Mouse (Mus musculus): ENCODE results near the gene Setd3. TPM values are rescaled to one million over a fixed set of nuclear protein-coding genes. Genes with fewer than 3 reads are reported as not detected.

The Setd3 gene
- polyA plus RNA-seq, 1 experiment from 2014 or later: 93.0 TPM

DNA sequence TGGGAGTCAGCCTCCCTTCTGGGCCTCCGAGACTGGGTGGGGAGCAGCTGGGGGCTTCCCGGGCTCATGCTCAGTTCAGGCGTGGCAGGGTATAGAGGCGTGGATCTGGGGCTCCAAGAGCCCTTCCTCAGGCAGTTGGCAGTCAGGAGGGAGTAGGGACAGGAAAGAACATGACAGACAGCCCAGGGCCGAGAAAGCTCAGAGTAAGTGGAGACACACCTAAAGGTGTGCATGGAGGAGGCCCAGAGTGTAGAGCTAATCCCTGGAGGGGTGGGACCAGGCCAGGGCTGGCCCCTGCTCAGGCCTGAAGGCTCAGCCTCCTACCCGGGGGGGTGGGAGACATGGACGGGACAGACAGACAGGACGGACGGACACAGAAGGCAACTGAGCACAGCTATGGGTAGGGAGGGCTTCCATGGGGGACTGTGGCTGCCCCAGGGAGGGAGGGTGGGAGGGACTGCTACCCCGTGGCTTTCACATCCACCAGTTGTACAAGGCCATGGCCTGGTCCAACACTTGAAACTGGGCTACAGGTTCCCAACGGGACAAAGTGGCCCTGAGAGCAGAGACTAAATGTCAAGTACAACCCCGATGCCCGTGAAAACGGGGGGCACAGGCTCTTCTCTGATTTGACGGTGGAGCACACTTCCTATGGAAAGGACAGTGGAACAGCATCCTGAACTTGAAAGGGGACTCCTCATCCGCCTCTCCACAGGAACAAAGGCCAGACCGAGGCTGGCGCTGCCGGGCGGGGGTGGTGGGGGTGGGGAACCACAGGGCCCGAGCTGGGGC lies 40.9 kb upstream of the Setd3 start:
- Histone ChIP-seq H3K36me3 (ENCODE audit: control insufficient read depth, insufficient read depth, low read length) (no peaks in the 10 kb centered on the region), H3K4me1 (ENCODE audit: control insufficient read depth, insufficient read depth, low read length) (peaks cover 42% of the 10 kb centered on the region), H3K4me3 (replicated peaks; ENCODE audit: low read length) (no peak overlapping the region), H3K27me3 (ENCODE audit: control insufficient read depth, insufficient read depth, low read length) (no peaks in the 10 kb centered on the region), H3K4me2 (ENCODE audit: low read depth, low read length) (peak overlapping the region; percentile 41), H3K9ac (ENCODE audit: low read length) (peak overlapping the region; percentile 49), H3K9me3 (replicated peaks; ENCODE audit: control insufficient read depth, low read length) (no peaks in the 10 kb centered on the region), H3K27ac (ENCODE audit: low read length) (peak overlapping the region; percentile 89)
- ATAC-seq (ENCODE audit: insufficient read depth, low FRiP score): peak; percentile 38
- WGBS: 67% methylated on average over 21 of the region's 21 CpGs

DNA sequence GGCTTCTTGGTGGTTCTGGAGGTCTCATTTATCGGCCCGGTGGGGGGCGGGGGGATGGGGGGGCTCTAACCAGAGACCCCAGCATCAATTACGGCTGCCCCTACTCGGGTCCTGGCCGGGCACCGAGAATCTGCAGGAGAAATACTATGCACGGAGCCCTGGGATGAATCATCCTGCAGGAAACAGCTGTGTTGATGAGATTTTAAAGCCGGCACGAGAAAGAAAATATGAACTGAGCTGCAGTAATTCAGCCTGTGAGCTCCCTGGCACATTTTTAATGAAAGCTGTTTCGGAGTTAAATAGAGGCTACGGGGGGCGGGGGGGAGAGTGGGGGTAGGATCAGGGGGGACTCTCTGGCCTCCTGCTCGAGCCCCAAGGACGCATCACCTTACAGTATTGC lies 40.0 kb upstream of the Setd3 start:
- WGBS: 46% methylated on average over 15 of the region's 15 CpGs
- H3K27me3 ChIP-seq (ENCODE audit: control insufficient read depth, insufficient read depth, low read length): no peaks in the 10 kb centered on the region
- no peak for ATAC-seq (ENCODE audit: insufficient read depth, low FRiP score)
- H3K9me3 ChIP-seq (replicated peaks; ENCODE audit: control insufficient read depth, low read length): no peaks in the 10 kb centered on the region
- peaks cover 44% of the 10 kb centered on the region for H3K4me1 ChIP-seq (ENCODE audit: control insufficient read depth, insufficient read depth, low read length)
- H3K9ac ChIP-seq (ENCODE audit: low read length): peak overlapping the region; percentile 49; the same call in 1 of the 2 replicates
- peak overlapping the region; percentile 41 for H3K4me2 ChIP-seq (ENCODE audit: low read depth, low read length)
- H3K36me3 ChIP-seq (ENCODE audit: control insufficient read depth, insufficient read depth, low read length): no peaks in the 10 kb centered on the region
- peak overlapping the region; percentile 89 for H3K27ac ChIP-seq (ENCODE audit: low read length)
- no peak overlapping the region for H3K4me3 ChIP-seq (replicated peaks; ENCODE audit: low read length)

- Histone ChIP-seq H3K27me3 (ENCODE audit: control insufficient read depth, insufficient read depth, low read length) (no peaks in the 10 kb centered on the region), H3K36me3 (ENCODE audit: control insufficient read depth, insufficient read depth, low read length) (no peaks in the 10 kb centered on the region)
- 77% methylated on average over 5 of the region's 5 CpGs for WGBS
These were observed 38.5 kb upstream of the Setd3 start for GRCm38 (mm10) chr12:108217572-108217971.

GRCm38 (mm10) chr12:108216611-108217370 lies 37.7 kb upstream of the Setd3 start:
- Histone ChIP-seq H3K4me1 (ENCODE audit: control insufficient read depth, insufficient read depth, low read length) (peaks cover 53% of the 10 kb centered on the region), H3K36me3 (ENCODE audit: control insufficient read depth, insufficient read depth, low read length) (no peaks in the 10 kb centered on the region), H3K4me2 (ENCODE audit: low read depth, low read length) (no peak overlapping the region), H3K4me3 (replicated peaks; ENCODE audit: low read length) (no peak overlapping the region), H3K27me3 (ENCODE audit: control insufficient read depth, insufficient read depth, low read length) (no peaks in the 10 kb centered on the region), H3K9me3 (replicated peaks; ENCODE audit: control insufficient read depth, low read length) (no peaks in the 10 kb centered on the region), H3K9ac (ENCODE audit: low read length) (no peak overlapping the region), H3K27ac (ENCODE audit: low read length) (no peak overlapping the region)
- ATAC-seq (ENCODE audit: insufficient read depth, low FRiP score): no peak
- 77% methylated on average over 11 of the region's 11 CpGs for WGBS

More at GRCm38 (mm10) chr12:108217572-108217971, 38.5 kb upstream of the Setd3 start:
- no peak overlapping the region for H3K27ac ChIP-seq (ENCODE audit: low read length)
- H3K4me1 ChIP-seq (ENCODE audit: control insufficient read depth, insufficient read depth, low read length): peaks cover 50% of the 10 kb centered on the region
- H3K9me3 ChIP-seq (replicated peaks; ENCODE audit: control insufficient read depth, low read length): no peaks in the 10 kb centered on the region
- no peak overlapping the region for H3K4me2 ChIP-seq (ENCODE audit: low read depth, low read length)
- no peak overlapping the region for H3K4me3 ChIP-seq (replicated peaks; ENCODE audit: low read length)
- no peak for ATAC-seq (ENCODE audit: insufficient read depth, low FRiP score)
- H3K9ac ChIP-seq (ENCODE audit: low read length): no peak overlapping the region

GRCm38 (mm10) chr12:108215090-108215489 lies 36.0 kb upstream of the Setd3 start:
- 34% methylated on average over 8 of the region's 8 CpGs for WGBS
- H3K9me3 ChIP-seq (replicated peaks; ENCODE audit: control insufficient read depth, low read length): no peaks in the 10 kb centered on the region
- H3K27me3 ChIP-seq (ENCODE audit: control insufficient read depth, insufficient read depth, low read length): no peaks in the 10 kb centered on the region
- H3K9ac ChIP-seq (ENCODE audit: low read length): no peak overlapping the region
- no peak overlapping the region for H3K4me3 ChIP-seq (replicated peaks; ENCODE audit: low read length)
- no peaks in the 10 kb centered on the region for H3K36me3 ChIP-seq (ENCODE audit: control insufficient read depth, insufficient read depth, low read length)
- no peak overlapping the region for H3K4me2 ChIP-seq (ENCODE audit: low read depth, low read length)
- no peak overlapping the region for H3K27ac ChIP-seq (ENCODE audit: low read length)
- peaks cover 39% of the 10 kb centered on the region for H3K4me1 ChIP-seq (ENCODE audit: control insufficient read depth, insufficient read depth, low read length)
- no peak for ATAC-seq (ENCODE audit: insufficient read depth, low FRiP score)

DNA sequence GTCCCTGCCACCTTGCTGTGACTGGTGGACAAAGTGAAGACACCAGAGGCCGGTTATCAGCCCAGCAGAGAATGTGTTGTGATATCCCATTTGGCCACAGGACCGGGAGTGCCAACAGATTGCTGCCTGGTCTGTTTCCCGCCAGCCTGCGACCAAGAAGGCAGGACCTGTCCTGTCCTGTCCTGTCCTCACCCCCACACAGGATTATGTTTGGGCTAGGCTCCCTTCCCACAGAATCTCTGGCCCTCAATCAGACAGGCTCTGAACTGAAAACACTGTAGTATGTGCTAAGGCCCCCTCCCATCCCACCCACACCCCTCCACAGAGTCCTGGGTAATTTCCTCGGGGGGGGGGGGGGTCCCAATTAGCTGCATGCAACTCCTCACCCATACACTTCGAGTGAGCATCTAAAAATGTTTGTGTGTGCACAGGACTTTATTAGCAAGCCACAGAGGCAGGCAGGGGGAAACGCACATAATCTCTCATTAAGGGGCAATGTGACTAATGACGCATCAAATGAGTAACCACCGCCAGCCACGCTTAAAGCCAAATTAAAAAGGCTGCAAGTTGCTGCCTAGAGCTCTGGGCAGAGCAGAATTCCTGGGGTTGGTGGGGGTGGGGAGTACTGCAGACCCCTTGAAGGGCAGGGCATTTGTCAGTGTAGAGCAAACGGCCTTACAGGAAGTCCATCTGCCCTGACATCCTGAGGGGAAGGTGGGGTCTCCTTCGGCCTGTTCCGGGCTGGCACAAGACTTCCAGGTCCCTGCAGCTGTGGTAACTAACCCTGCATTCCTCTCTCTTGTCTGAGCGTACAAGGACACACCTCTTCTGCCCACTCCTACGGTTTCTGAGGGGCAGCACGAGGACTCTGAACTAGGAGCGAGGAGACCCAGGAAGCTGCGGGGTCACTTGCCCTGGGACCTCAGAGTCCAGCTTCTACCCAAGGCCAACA lies 34.3 kb upstream of the Setd3 start:
- no peak overlapping the region for H3K4me2 ChIP-seq (ENCODE audit: low read depth, low read length)
- no peak overlapping the region for H3K27ac ChIP-seq (ENCODE audit: low read length)
- no peak overlapping the region for H3K4me3 ChIP-seq (replicated peaks; ENCODE audit: low read length)
- H3K27me3 ChIP-seq (ENCODE audit: control insufficient read depth, insufficient read depth, low read length): no peaks in the 10 kb centered on the region
- ATAC-seq (ENCODE audit: insufficient read depth, low FRiP score): no peak
- peaks cover 28% of the 10 kb centered on the region for H3K4me1 ChIP-seq (ENCODE audit: control insufficient read depth, insufficient read depth, low read length)
- H3K9me3 ChIP-seq (replicated peaks; ENCODE audit: control insufficient read depth, low read length): no peaks in the 10 kb centered on the region
- no peak overlapping the region for H3K9ac ChIP-seq (ENCODE audit: low read length)
- WGBS: 45% methylated on average over 18 of the region's 18 CpGs
- no peaks in the 10 kb centered on the region for H3K36me3 ChIP-seq (ENCODE audit: control insufficient read depth, insufficient read depth, low read length)

- Histone ChIP-seq H3K27ac (ENCODE audit: low read length) (no peak overlapping the region), H3K4me1 (ENCODE audit: control insufficient read depth, insufficient read depth, low read length) (peaks cover 25% of the 10 kb centered on the region), H3K36me3 (ENCODE audit: control insufficient read depth, insufficient read depth, low read length) (no peaks in the 10 kb centered on the region), H3K9me3 (replicated peaks; ENCODE audit: control insufficient read depth, low read length) (no peaks in the 10 kb centered on the region), H3K9ac (ENCODE audit: low read length) (no peak overlapping the region), H3K4me3 (replicated peaks; ENCODE audit: low read length) (no peak overlapping the region), H3K4me2 (ENCODE audit: low read depth, low read length) (no peak overlapping the region), H3K27me3 (ENCODE audit: control insufficient read depth, insufficient read depth, low read length) (no peaks in the 10 kb centered on the region)
- ATAC-seq (ENCODE audit: insufficient read depth, low FRiP score): no peak
- 78% methylated on average over 6 of the region's 6 CpGs for WGBS
These were observed 33.4 kb upstream of the Setd3 start for GRCm38 (mm10) chr12:108212476-108212875.

DNA sequence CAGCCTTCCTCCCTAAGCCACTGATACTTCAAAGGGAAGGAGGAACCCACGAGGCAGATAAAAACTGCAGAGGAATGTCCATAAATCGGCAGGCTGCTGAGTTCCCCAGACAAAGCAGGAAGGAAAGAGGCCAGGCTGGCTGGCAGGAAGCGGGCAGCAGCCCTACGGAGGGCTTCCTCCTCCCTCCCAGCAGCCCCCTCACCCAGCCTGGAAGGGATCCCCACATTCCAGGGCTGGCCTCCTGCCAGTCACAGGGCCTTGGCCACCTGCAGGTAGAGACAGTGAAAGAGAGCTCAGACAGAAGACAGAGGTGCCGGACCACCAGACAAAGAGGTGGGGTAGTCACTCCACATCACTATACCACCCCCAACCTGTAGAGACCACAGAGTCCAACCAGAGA lies 33.0 kb upstream of the Setd3 start:
- WGBS: 32% methylated on average over 5 of the region's 5 CpGs
- no peak for ATAC-seq (ENCODE audit: insufficient read depth, low FRiP score)
- Histone ChIP-seq H3K27me3 (ENCODE audit: control insufficient read depth, insufficient read depth, low read length) (no peaks in the 10 kb centered on the region), H3K9me3 (replicated peaks; ENCODE audit: control insufficient read depth, low read length) (no peaks in the 10 kb centered on the region), H3K4me2 (ENCODE audit: low read depth, low read length) (no peak overlapping the region), H3K27ac (ENCODE audit: low read length) (no peak overlapping the region), H3K4me3 (replicated peaks; ENCODE audit: low read length) (no peak overlapping the region), H3K36me3 (ENCODE audit: control insufficient read depth, insufficient read depth, low read length) (no peaks in the 10 kb centered on the region), H3K4me1 (ENCODE audit: control insufficient read depth, insufficient read depth, low read length) (peaks cover 25% of the 10 kb centered on the region), H3K9ac (ENCODE audit: low read length) (no peak overlapping the region)
